Mouse (Mus musculus): Measurements from ENCODE around the gene Tmem169.

GRCm38 (mm10) chr1:72290896-72291295, 6.7 kb downstream of the Tmem169 start:
- TF ChIP-seq POLR2A (IDR thresholded peaks at IDR 0.05; ENCODE audit: insufficient read length, low read depth) = no peak
- TF ChIP-seq TCF12 (IDR thresholded peaks at IDR 0.05; ENCODE audit: insufficient read depth, poor library complexity, severe bottlenecking) = no peak
- TF ChIP-seq TCF3 (IDR thresholded peaks at IDR 0.05; ENCODE audit: insufficient read length, low read depth) = no peak
- TF ChIP-seq MYOG (IDR thresholded peaks at IDR 0.05; ENCODE audit: control insufficient read depth in 1 of 3, insufficient read depth in 1 of 3, insufficient read length in 2 of 3, low read depth in 2 of 3) = no peak
- no peak for TF ChIP-seq USF1 (IDR thresholded peaks at IDR 0.05; ENCODE audit: low read depth)
- TF ChIP-seq MAX (IDR thresholded peaks at IDR 0.05; ENCODE audit: low read depth) = no peak
- no peak for TF ChIP-seq POLR2AphosphoS2 (IDR thresholded peaks at IDR 0.05; ENCODE audit: insufficient read length, low read depth)
- no peak for TF ChIP-seq E2F4 (IDR thresholded peaks at IDR 0.05; ENCODE audit: insufficient read depth)
- TF ChIP-seq SRF (IDR thresholded peaks at IDR 0.05; ENCODE audit: control insufficient read depth, insufficient read length, low read depth) = no peak
- TF ChIP-seq REST (IDR thresholded peaks at IDR 0.05; ENCODE audit: insufficient read depth, insufficient read length) = no peak
- TF ChIP-seq CEBPB (IDR thresholded peaks at IDR 0.05; ENCODE audit: insufficient read depth, poor library complexity, severe bottlenecking) = no peak

Data from myocyte (in vitro differentiated cells).